Comparison of ENCODE assay signal across 9 mouse cellular contexts in the genomic region with DNA sequence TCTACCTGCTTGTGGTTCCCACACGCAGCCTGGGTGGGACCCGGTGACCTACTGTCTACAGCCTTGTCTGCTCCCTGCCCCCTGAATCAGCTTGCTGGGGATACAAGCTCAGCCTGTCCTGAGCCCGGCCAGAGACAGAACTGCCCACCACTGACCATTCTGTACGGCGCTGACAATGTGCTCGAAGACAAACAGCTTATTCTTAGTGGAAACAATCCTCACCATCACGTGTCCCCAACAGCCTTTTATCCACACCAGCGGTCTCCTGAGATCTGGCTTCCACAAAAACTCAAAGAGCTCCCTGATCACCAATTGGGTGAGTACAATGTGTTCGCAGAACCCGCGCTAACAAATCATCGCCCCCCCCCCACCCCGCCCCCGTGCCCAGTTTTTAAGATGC. TPM values are rescaled to one million over a fixed set of nuclear protein-coding genes. Genes with fewer than 3 reads are reported as not detected.
DNase-seq lines count a peak whose midpoint lies in the region; ATAC-seq and TF ChIP-seq lines count a peak whose summit lies in the region.
"Had no signal": no experiment of that assay in that cellular context is flagged by ENCODE, and none has a peak within 500 bp of the region (broad histone marks: within the 10 kb centered on the region; RNA-seq: fewer than 3 reads in every experiment).

No protein-coding gene starts in this region.

- peak overlapping the region; percentile 91 for H3K27ac ChIP-seq in forebrain, embryonic 10.5 days
- H3K27ac ChIP-seq in forebrain, embryonic 14.5 days (ENCODE audit: low read depth, low read length) = no peak overlapping the region
- no peak overlapping the region for H3K27ac ChIP-seq in testis, adult 2 months (ENCODE audit: control insufficient read depth, insufficient read depth, low read depth, low read length)
- H3K27ac ChIP-seq in macrophage = no peak overlapping the region

- H3K4me3 ChIP-seq in forebrain, embryonic 10.5 days = peak overlapping the region; percentile 83
- H3K4me3 ChIP-seq in forebrain, embryonic 14.5 days (ENCODE audit: low read depth, low read length) = no peak overlapping the region
- H3K4me3 ChIP-seq in testis, adult 2 months (ENCODE audit: control insufficient read depth, low read depth, low read length) = peak overlapping the region; percentile 28; the same call in 1 of the 2 replicates
- H3K4me3 ChIP-seq in macrophage (ENCODE audit: inconsistent target) = peak overlapping the region; percentile 61; the same call in 1 of the 2 replicates

- peaks cover 64% of the 10 kb centered on the region for H3K79me2 ChIP-seq in macrophage (ENCODE audit: inconsistent target)

- WGBS in forebrain, embryonic 10.5 days = 11% methylated on average over 14 of the region's 14 CpGs
- WGBS in forebrain, embryonic 14.5 days = 6% methylated on average over 14 of the region's 14 CpGs
- 81% methylated on average over 14 of the region's 14 CpGs for WGBS in macrophage (ENCODE audit: missing documents)

- peaks cover 41% of the 10 kb centered on the region for H3K4me1 ChIP-seq in forebrain, embryonic 10.5 days
- H3K4me1 ChIP-seq in forebrain, embryonic 14.5 days (ENCODE audit: control insufficient read depth, insufficient read depth, low read length) = 0 out of 2 replicates have a peak, but pooled peaks cover 9% of the 10 kb centered on the region
- H3K4me1 ChIP-seq in testis, adult 2 months (ENCODE audit: control insufficient read depth, insufficient read depth, low read length) = peaks cover 10% of the 10 kb centered on the region

- H3K27me3 ChIP-seq in forebrain, embryonic 10.5 days (ENCODE audit: poor library complexity, severe bottlenecking) = peaks cover 29% of the 10 kb centered on the region
- peaks cover 8% of the 10 kb centered on the region; the same call in 1 of the 2 replicates for H3K27me3 ChIP-seq in forebrain, embryonic 14.5 days (replicated peaks; ENCODE audit: control insufficient read depth, insufficient read depth, low read length)
- peaks cover 5% of the 10 kb centered on the region; the same call in 1 of the 2 replicates for H3K27me3 ChIP-seq in testis, adult 2 months (ENCODE audit: control insufficient read depth, insufficient read depth, low read length)

- no peak for ATAC-seq in forebrain, embryonic 14.5 days

- DNase-seq in forebrain, embryonic 10.5 days (ENCODE audit: extremely low spot score, low spot score) = peak; percentile 48
- no peak for DNase-seq in forebrain, embryonic 14.5 days (ENCODE audit: low spot score)
- no peak for DNase-seq in testis, postnatal 10 days (ENCODE audit: low spot score)
- no peak for DNase-seq in left cerebral cortex, postnatal 25 days (ENCODE audit: low spot score in 2 of 2)
- DNase-seq in layer of hippocampus, postnatal 36 days = no peak
- DNase-seq in right cerebral cortex, postnatal 14 days = no peak
- DNase-seq: cerebellum, adult 9-10 months had no signal

- TF ChIP-seq POLR2A in testis, adult 2 months (IDR thresholded peaks at IDR 0.05; ENCODE audit: control insufficient read depth, low read depth, low read length) = no peak

- no peaks in the 10 kb centered on the region for H3K9me3 ChIP-seq in forebrain, embryonic 10.5 days
- H3K9me3 ChIP-seq in forebrain, embryonic 14.5 days (replicated peaks; ENCODE audit: control insufficient read depth, low read length) = no peaks in the 10 kb centered on the region

- TF ChIP-seq CTCF in testis, adult 2 months (IDR thresholded peaks at IDR 0.05; ENCODE audit: control insufficient read depth, insufficient read depth, insufficient replicate concordance, low read depth, low read length) = no peak

- intact Hi-C loops in left cerebral cortex, postnatal 25 days (cut with DNase I) = no loop called here

- 0 out of 2 replicates have a peak, but pooled peaks cover 2% of the 10 kb centered on the region for H3K36me3 ChIP-seq in forebrain, embryonic 10.5 days (replicated peaks)
- no peaks in the 10 kb centered on the region for H3K36me3 ChIP-seq in forebrain, embryonic 14.5 days (ENCODE audit: control insufficient read depth, insufficient read depth, low read length)
- no peaks in the 10 kb centered on the region for H3K36me3 ChIP-seq in testis, adult 2 months (ENCODE audit: control insufficient read depth, insufficient read depth, low read length)
- H3K36me3 ChIP-seq in macrophage (ENCODE audit: inconsistent target) = no peaks in the 10 kb centered on the region

- H3K9ac ChIP-seq in forebrain, embryonic 14.5 days (ENCODE audit: low read length) = no peak overlapping the region

- H3K4me2 ChIP-seq in forebrain, embryonic 14.5 days (ENCODE audit: low read length) = no peak overlapping the region

RNA-seq across cellular contexts. Expression of a gene that starts 2.6 kb away (rescaled TPM):
- polyA plus RNA-seq in forebrain, embryonic 10.5 days (2016; fragmentation: Nextera tagmentation; extraction: Ambion mirVana) = 19.7 and 22.6 TPM in 2 replicates
- 0.72 and 0.80 TPM in 2 replicates for polyA plus RNA-seq in forebrain, embryonic 14.5 days (2014; fragmentation: Nextera tagmentation; extraction: Ambion mirVana)
- polyA plus RNA-seq in testis, adult 2 months (2012; rRNA removed) = 10.9 and 13.1 TPM in 2 replicates
- total RNA-seq in macrophage (2018; cell fraction: chromatin; rRNA removed) = 100 to 1,000 TPM in 1 of 26 experiments, 10 to 100 TPM in 25; 14.5 to 104 (median 41.1) TPM
- 10 to 100 TPM; 30.7 to 80.5 (median 44.7) TPM for total RNA-seq in macrophage (2018; cell fraction: cytosol; rRNA removed)
- 100 to 1,000 TPM in 13 of 26 experiments, 10 to 100 TPM in 13; 46.7 to 189 (median 99.7) TPM for total RNA-seq in macrophage (2018; cell fraction: nucleus; rRNA removed)
- 41.3 to 106 TPM (median 76.2 TPM) in 3 replicates for polyA plus RNA-seq in macrophage (2018)
- total RNA-seq in left cerebral cortex, postnatal 25 days (2021) = 1 to 10 TPM; 1.9 to 2.5 TPM
- total RNA-seq in layer of hippocampus, postnatal 36 days (2021) = 1 to 10 TPM; 1.7 to 4.4 TPM
